Comparison of ENCODE assay signal across 14 mouse cellular contexts in the genomic region with DNA sequence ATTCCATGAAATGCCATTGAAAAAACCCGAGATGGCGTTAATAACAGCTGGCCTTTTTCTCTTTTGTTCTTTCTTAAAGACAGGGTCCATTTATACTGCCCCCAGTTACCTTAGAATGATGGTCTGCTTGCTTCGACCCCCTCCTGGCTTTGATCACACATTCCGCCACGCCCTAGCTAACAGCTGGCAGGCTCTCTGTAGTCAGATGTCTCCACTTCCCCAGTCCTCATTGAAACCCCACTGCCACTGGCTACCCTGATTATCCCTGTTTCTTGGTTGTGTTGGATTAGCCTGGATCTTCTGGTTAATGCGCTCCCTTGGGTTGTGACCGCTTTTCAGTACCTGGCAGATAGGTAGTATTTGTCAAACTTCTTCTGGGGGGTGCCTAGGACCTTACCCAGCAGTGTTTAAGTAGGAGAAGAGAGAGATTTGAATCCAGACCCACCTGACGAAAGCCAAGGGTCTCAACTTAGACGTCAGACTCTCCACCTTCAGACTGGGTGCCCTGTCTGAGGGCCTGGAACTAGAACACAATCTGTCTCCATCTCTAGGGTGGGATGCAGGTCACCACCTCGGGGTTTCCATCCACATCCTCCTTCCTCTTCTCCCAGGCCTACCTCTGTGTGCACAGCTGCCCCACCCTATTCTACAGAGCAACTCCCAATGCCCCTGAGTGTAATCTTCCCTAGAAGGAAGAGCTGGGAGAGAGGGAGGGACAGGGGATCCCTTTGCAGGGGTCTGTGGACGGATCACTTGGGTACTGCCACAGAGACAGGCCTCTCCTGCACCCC. TPM values are rescaled to one million over a fixed set of nuclear protein-coding genes. Genes with fewer than 3 reads are reported as not detected.
A peak's percentile ranks its signal among the peaks of the same experiment; 100 is the strongest.
DNase-seq lines count a peak whose midpoint lies in the region; ATAC-seq and TF ChIP-seq lines count a peak whose summit lies in the region.
"Had no signal": no experiment of that assay in that cellular context is flagged by ENCODE, and none has a peak within 500 bp of the region (broad histone marks: within the 10 kb centered on the region; RNA-seq: fewer than 3 reads in every experiment).

No protein-coding gene starts in this region.

- DNase-seq in heart, adult 8-10 months (ENCODE audit: low spot score), result no peak
- DNase-seq in lung, embryonic 14.5 days, result no peak
- no peak for DNase-seq in lung, postnatal 14 days
- no peak for DNase-seq in layer of hippocampus, postnatal 25 days (ENCODE audit: extremely low spot score in 1 of 2, low spot score in 1 of 2)
- DNase-seq: cerebellum, adult 9-11 months; liver; liver, postnatal 0 days; thymus, adult 2 months had no signal

- ATAC-seq in heart, embryonic 14.5 days (ENCODE audit: insufficient number of reproducible peaks, insufficient read depth, low FRiP score, low read depth), result no peak
- no peak for ATAC-seq in lung, embryonic 14.5 days (ENCODE audit: insufficient read depth)
- no peak for ATAC-seq in embryonic facial prominence, embryonic 15.5 days (ENCODE audit: insufficient number of reproducible peaks, low FRiP score, low TSS enrichment, low read depth)
- no peak for ATAC-seq in stomach, embryonic 15.5 days (ENCODE audit: insufficient read depth, low FRiP score, low read depth)
- ATAC-seq: liver, postnatal 0 days had no signal

- no peak overlapping the region for H3K4me3 ChIP-seq in heart, embryonic 14.5 days (ENCODE audit: control insufficient read depth in 1 of 2, insufficient read depth in 1 of 2, low read depth in 1 of 2, low read length in 2 of 2)
- H3K4me3 ChIP-seq in lung, embryonic 14.5 days (ENCODE audit: low read depth, low read length), result no peak overlapping the region
- H3K4me3 ChIP-seq in embryonic facial prominence, embryonic 15.5 days (replicated peaks), result no peak overlapping the region
- H3K4me3 ChIP-seq in stomach, embryonic 15.5 days (replicated peaks), result no peak overlapping the region

- 82% methylated on average over 11 of the region's 11 CpGs for WGBS in heart, embryonic 14.5 days
- 74% methylated on average over 11 of the region's 11 CpGs for WGBS in lung, embryonic 14.5 days
- 77% methylated on average over 11 of the region's 11 CpGs for WGBS in embryonic facial prominence, embryonic 15.5 days
- 75% methylated on average over 11 of the region's 11 CpGs for WGBS in stomach, embryonic 15.5 days

- H3K27me3 ChIP-seq in heart, embryonic 14.5 days (ENCODE audit: control insufficient read depth, insufficient read depth, low read length), result no peaks in the 10 kb centered on the region
- H3K27me3 ChIP-seq in lung, embryonic 14.5 days (ENCODE audit: insufficient read depth, low read length), result no peaks in the 10 kb centered on the region
- H3K27me3 ChIP-seq in embryonic facial prominence, embryonic 15.5 days, result no peaks in the 10 kb centered on the region
- H3K27me3 ChIP-seq in stomach, embryonic 15.5 days (replicated peaks), result no peaks in the 10 kb centered on the region

- TF ChIP-seq CTCF in lung, embryonic 14.5 days (IDR thresholded peaks at IDR 0.05; ENCODE audit: low read depth), result no peak

- H3K9ac ChIP-seq in heart, embryonic 14.5 days (ENCODE audit: low read length), result no peak overlapping the region
- H3K9ac ChIP-seq in lung, embryonic 14.5 days, result no peak overlapping the region
- no peak overlapping the region for H3K9ac ChIP-seq in embryonic facial prominence, embryonic 15.5 days
- no peak overlapping the region for H3K9ac ChIP-seq in stomach, embryonic 15.5 days
- H3K9ac ChIP-seq: liver, postnatal 0 days had no signal

- no peak overlapping the region for H3K4me2 ChIP-seq in heart, embryonic 14.5 days (ENCODE audit: low read length)
- no peak overlapping the region for H3K4me2 ChIP-seq in lung, embryonic 14.5 days
- H3K4me2 ChIP-seq in embryonic facial prominence, embryonic 15.5 days (replicated peaks), result no peak overlapping the region
- H3K4me2 ChIP-seq in stomach, embryonic 15.5 days, result no peak overlapping the region

- H3K36me3 ChIP-seq in heart, embryonic 14.5 days (ENCODE audit: control insufficient read depth, insufficient read depth, low read length), result peaks cover 4% of the 10 kb centered on the region; the same call in 1 of the 2 replicates
- no peaks in the 10 kb centered on the region for H3K36me3 ChIP-seq in lung, embryonic 14.5 days (ENCODE audit: insufficient read depth)
- H3K36me3 ChIP-seq in embryonic facial prominence, embryonic 15.5 days, result no peaks in the 10 kb centered on the region
- H3K36me3 ChIP-seq in stomach, embryonic 15.5 days, result no peaks in the 10 kb centered on the region
- H3K36me3 ChIP-seq: forebrain, embryonic 12.5 days had no signal

- peak overlapping the region; percentile 28 to 82; a peak in 3 of 4 replicates for H3K27ac ChIP-seq in heart, embryonic 14.5 days (replicated peaks in 1 of 2; ENCODE audit: control insufficient read depth in 1 of 2, insufficient read depth in 1 of 2, low read depth in 2 of 2, low read length in 2 of 2)
- peak overlapping the region; percentile 87 for H3K27ac ChIP-seq in lung, embryonic 14.5 days (ENCODE audit: low read depth)
- H3K27ac ChIP-seq in embryonic facial prominence, embryonic 15.5 days (replicated peaks), result peak overlapping the region; percentile 35; the same call in 1 of the 2 replicates
- H3K27ac ChIP-seq in stomach, embryonic 15.5 days, result peak overlapping the region; percentile 83
- H3K27ac ChIP-seq: hindbrain, embryonic 14.5 days had no signal

- H3K9me3 ChIP-seq in heart, embryonic 14.5 days (ENCODE audit: control insufficient read depth, low read length), result no peaks in the 10 kb centered on the region
- H3K9me3 ChIP-seq in lung, embryonic 14.5 days (ENCODE audit: low read depth, low read length), result no peaks in the 10 kb centered on the region
- no peaks in the 10 kb centered on the region for H3K9me3 ChIP-seq in embryonic facial prominence, embryonic 15.5 days (replicated peaks)
- no peaks in the 10 kb centered on the region for H3K9me3 ChIP-seq in stomach, embryonic 15.5 days
- H3K9me3 ChIP-seq: forebrain, embryonic 12.5 days; megakaryocyte, embryonic 14.5 days had no signal

- peaks cover 56 to 72% of the 10 kb centered on the region in 2 experiments for H3K4me1 ChIP-seq in heart, embryonic 14.5 days (ENCODE audit: control insufficient read depth in 2 of 2, insufficient read depth in 2 of 2, low read length in 2 of 2)
- H3K4me1 ChIP-seq in lung, embryonic 14.5 days (ENCODE audit: insufficient read depth), result peaks cover 70% of the 10 kb centered on the region
- H3K4me1 ChIP-seq in embryonic facial prominence, embryonic 15.5 days, result peaks cover 66% of the 10 kb centered on the region
- H3K4me1 ChIP-seq in stomach, embryonic 15.5 days, result peaks cover 45% of the 10 kb centered on the region

RNA-seq across cellular contexts. Expression of gene Meox1, which starts 11.5 kb away (rescaled TPM):
- polyA plus RNA-seq in heart, embryonic 14.5 days (2014; fragmentation: Nextera tagmentation; extraction: Ambion mirVana), result 13.8 and 13.9 TPM in 2 replicates
- total RNA-seq in heart, adult 8-10 months (2022), result 1 to 10 TPM; 3.7 to 6.6 (median 6.3) TPM
- polyA plus RNA-seq in lung, embryonic 14.5 days (2014; fragmentation: Nextera tagmentation; extraction: Ambion mirVana), result 7.9 and 9.3 TPM in 2 replicates
- 11.1 and 12.3 TPM in 2 replicates for polyA plus RNA-seq in embryonic facial prominence, embryonic 15.5 days (2015; fragmentation: Nextera tagmentation; extraction: Ambion mirVana)
- polyA plus RNA-seq in stomach, embryonic 15.5 days (2015; fragmentation: Nextera tagmentation; extraction: Ambion mirVana), result 5.0 and 5.3 TPM in 2 replicates
- total RNA-seq in layer of hippocampus, postnatal 25 days (2021), result 1 to 10 TPM in 1 of 2 experiments, under 1 TPM in 1; 0.85 to 1.0 TPM

Comparison
In these comparisons a context has a peak if more than half of its experiments do, and no peak if none do; other contexts are left out.
1. H3K27ac ChIP-seq: peak in every context shown above with its lines; median percentile 87 in lung, embryonic 14.5 days; 83 in stomach, embryonic 15.5 days; 55 in heart, embryonic 14.5 days; 35 in embryonic facial prominence, embryonic 15.5 days.